Mouse (Mus musculus): ENCODE results near the gene Slc20a1.

DNA sequence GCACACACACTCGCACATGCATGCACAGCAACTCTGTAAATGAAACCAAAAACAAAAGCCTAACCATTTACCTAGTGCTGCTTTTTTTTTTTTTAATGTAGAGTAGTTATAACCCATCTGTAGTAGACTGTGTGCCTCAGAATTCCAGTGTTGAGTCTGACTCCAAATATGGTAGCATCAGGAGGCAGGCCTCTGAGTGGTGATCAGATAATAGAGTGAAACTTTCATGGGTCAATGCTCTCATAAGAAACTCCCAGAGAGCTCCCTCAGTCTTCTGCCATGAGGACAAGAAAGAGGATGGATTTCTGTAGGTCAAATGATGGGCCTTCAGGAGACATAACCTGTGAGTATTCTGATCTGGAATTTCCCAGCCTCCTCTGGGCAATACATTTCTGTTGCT lies 16.2 kb upstream of the Slc20a1 start:
- no peak for TF ChIP-seq HCFC1 (IDR thresholded peaks at IDR 0.05; ENCODE audit: borderline replicate concordance, insufficient read depth, low read length)
- no peak for TF ChIP-seq MAFK (IDR thresholded peaks at IDR 0.05; ENCODE audit: insufficient read depth, low read depth, low read length)
- no peak for TF ChIP-seq ZNF384 (IDR thresholded peaks at IDR 0.05; ENCODE audit: low read depth, low read length)

Data from ES-E14 (cell line).